Mouse (Mus musculus): Measurements from ENCODE around the gene Gpr156.

DNA sequence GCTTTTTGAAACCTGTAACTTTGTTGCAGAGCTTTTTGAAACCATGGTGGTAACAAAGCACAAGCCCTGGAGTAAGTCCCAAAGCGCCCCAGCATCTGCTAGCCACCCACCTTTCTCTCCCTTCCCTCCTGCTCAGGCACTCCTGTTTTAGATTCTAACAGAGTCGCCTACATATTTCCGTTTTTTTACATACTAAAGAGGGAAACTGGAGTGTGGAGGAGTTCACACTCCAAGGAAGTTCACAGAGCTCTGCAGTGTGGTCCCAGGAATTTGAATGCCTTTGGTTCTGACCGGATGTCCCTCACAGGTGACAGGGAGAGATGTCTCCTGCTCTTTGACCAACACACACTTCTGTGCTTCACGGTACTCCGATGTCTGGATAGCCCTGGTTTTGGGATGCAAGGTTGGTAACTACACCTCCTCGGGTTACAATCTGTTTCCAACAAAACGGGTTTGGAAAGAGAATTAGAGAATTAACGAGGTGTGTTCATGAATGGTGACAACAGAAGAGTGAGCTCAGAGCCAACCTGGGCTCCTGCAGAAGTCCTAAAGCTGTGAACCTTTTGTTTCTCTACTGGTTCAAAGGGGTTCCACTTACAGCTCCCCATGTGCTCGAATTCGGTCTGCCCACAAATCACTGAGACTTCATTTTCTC, 72.0 kb downstream of the Gpr156 start:
- no peak for TF ChIP-seq POLR2A (IDR thresholded peaks at IDR 0.05; ENCODE audit: borderline replicate concordance, low read depth, low read length)
- TF ChIP-seq CTCF (IDR thresholded peaks at IDR 0.05; ENCODE audit: low read depth, low read length) = no peak
